Mouse (Mus musculus) thymus, adult 18-20 months (tissue): Measurements from ENCODE around the gene Myef2.
A peak's percentile ranks its signal among the peaks of the same experiment; 100 is the strongest.
"Not testable (repeated sequence)": the region's sequence is repeated elsewhere in the genome, so short reads cannot be mapped to it uniquely, and the experiment has no call there.

Source experiments
- DNase-seq, 2 experiments: peaks; one replicate each; pipeline ENCODE4 v3.0.0; 2022; ENCODE audit warnings: mixed read lengths in 2 of 2

The Myef2 gene

DNA sequence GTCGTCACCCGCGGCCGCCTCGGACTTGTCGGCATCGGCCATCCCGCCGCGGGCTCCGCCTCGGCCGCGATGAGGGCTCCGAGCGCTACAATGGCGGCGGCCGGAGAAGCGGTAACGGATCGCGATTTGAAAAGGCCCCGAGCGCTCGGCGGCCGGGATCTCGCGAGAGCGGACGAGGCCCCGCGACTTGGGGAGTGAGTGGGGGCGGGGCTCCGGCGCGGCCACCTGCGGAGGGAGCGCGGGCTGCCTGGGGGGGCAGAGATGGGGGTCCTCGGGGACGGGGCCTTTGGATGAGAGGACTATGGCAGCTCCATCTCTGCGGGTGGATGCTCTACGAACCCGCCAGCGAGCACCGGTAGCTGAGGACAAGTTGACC is at the start of gene Myef2:
TSS of gene Myef2 (minus strand) at position 185 of the 376 bp plus-strand sequence.
- DNase-seq = peak; percentile 63 to 68

DNA sequence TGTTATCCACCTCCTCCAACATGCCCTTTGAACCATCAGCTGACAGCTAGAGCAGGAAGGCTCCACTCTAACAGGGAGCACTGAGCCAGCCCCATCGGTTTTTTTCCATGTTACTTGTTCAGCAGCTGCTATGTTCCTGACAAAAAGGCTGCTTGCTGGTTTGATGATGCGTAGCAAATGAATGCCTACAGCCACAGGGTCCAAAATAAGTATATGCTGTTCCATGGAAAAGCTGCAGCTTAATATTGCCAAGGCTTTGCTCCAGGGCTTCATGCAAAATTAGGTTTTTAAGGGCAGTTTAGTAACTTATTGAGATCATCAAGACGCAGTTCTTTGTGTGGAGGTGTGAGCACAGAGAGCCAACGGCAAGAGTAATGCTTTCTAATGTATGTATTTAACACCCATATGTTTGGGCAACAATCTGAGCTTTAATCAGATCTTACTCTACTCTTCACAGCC is 38.6 kb upstream of the Myef2 start:
- DNase-seq = no peak

- no peak for DNase-seq
Observed at GRCm38 (mm10) chr2:125155504-125155903, 32.0 kb upstream of the Myef2 start.

- DNase-seq = no peak
Observed at GRCm38 (mm10) chr2:125154294-125154693, 30.8 kb upstream of the Myef2 start.

DNA sequence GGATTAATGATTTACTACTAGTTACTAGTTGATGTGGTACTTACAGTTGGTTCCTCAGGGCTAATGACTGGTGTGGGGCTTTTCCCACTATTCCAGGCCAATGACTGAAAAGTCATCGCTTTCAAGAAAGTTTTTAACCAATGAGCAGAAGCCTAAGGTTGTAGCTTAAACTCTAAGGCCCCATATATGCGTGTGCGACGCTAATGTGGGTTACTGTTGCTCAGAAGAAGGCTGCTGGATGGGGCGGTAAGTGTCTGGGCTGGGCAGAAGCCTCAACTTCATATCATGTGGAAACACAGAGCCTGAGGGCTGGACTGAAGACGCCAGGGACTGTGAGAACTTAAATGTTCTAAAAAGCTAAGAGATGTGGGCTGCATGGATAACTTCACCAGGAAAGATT is 28.9 kb upstream of the Myef2 start, which contains the start of gene Slc12a1:
TSS of gene Slc12a1 (plus strand) at position 118 of the 400 bp plus-strand sequence.
- DNase-seq = no peak

DNA sequence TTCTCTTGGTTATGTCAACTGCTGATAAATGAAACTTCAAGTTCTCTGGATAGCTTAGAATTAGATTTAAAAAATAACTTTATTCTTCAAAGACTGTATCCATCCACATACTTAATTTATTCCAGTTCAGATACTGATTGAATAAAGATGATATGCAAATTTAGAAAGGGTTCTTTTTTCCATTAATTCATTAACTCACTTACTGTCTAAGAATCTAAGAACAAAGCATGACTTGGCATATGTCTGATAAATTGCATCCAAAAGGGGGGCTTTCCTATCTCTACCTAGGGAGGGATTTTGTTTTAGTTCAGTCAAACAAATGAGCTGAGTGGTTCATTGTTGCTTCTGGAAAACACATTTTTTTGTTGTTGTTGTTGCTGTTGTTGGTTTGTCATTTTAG is 18.9 kb upstream of the Myef2 start:
- DNase-seq = no peak

GRCm38 (mm10) chr2:125136846-125137245 is 13.4 kb upstream of the Myef2 start:
- no peak for DNase-seq

DNA sequence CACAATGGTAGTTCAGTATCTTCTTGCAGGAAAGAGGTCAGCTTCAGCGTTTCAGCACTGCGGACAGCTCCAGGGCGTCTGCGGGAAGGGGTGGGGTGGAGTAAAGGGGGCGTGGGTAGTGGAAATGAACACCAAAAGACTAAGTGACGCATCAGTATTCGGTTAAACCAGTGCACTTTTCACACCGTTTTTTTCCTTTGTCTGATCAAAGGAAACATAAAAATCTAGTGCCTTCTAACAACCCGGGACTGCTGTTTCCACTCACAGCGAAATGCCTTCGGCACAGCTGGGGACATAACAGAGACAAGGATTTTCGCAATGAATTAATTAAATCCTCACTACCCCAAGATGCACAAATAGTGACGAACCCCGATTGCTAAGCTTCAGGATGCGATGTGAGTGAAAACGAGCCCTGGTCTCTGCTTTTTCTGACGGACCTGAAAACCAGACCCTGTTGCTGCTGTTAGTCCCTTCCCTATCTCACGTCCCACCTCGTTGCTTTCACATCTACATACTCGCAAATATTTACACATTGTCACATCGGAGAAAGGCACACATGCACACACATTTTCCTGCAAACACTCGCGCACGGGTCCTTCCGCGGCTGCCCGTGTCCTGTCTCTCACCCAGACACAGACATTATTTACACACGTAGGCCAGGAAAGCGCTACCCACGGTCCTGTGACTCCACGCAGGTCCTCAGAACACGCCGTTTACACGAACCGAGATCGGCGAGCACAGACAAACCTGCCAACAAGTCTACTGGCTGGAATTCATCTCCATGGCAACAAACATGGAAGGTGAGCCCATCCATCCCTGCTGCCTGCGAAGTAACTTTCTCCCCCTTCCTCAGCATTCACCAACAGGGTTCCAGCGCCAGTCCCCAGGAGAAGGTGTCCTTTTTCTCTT is 12.7 kb upstream of the Myef2 start, which contains the start of gene Ctxn2:
TSS of gene Ctxn2 (plus strand) at position 790 of the 909 bp plus-strand sequence.
- peak; percentile 53 to 54 for DNase-seq

DNA sequence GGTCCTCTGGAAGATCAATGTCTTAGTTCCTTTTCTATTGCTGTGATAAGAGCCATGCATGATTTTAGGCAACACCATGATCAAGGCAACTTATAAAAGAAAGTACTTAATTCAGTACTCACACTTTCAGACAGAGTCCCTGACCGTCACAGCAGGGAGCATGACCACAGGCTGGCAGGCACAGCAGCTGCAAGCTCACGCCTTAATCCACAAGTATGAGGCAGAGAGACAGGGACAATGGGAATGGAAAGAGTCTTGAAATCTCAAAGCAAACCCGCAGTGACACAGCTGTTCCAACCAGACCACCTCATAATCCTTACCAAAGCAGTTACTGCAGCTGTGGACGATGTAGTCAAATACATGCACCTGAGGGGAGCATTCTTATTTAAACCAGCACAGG is 10.7 kb upstream of the Myef2 start:
- no peak for DNase-seq

DNA sequence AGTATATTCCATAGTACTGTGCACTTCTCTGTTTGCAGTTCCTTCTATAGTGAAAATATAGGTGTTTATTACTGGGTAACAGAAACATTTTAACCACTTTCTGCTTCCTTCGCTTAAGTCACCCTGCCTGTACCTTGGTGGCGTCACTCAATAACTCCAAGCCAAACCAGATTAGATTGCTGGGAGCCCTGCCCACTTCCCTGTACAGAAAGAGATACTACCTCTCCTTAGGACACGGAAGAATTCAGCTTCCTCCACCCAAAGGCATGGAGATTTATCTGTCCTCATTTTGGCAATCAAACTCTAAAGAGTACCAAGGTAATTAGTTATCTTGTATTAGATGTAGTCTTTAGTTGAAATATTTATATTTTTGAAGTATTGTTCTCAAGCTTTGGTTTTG is 3.3 kb upstream of the Myef2 start:
- DNase-seq = no peak

DNA sequence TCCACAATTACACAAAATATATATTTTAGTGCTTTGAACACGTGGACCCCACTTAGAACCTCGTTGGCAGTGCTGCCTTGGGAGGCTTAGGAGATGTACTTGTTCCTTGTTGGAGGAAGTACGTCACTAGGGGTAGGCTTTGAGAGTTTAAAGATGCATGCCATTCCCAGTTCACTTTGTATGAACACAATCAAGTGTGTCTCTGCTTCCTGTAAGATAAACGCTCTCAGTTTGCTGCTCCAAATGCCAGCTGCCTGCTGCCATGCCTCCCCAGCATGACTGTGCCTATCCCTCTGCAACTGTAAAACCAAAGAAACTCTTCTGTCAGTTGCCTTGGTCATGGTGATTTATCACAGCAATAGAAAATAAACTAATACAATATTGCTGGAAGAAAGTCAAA is 2.4 kb upstream of the Myef2 start:
- no peak for DNase-seq

DNA sequence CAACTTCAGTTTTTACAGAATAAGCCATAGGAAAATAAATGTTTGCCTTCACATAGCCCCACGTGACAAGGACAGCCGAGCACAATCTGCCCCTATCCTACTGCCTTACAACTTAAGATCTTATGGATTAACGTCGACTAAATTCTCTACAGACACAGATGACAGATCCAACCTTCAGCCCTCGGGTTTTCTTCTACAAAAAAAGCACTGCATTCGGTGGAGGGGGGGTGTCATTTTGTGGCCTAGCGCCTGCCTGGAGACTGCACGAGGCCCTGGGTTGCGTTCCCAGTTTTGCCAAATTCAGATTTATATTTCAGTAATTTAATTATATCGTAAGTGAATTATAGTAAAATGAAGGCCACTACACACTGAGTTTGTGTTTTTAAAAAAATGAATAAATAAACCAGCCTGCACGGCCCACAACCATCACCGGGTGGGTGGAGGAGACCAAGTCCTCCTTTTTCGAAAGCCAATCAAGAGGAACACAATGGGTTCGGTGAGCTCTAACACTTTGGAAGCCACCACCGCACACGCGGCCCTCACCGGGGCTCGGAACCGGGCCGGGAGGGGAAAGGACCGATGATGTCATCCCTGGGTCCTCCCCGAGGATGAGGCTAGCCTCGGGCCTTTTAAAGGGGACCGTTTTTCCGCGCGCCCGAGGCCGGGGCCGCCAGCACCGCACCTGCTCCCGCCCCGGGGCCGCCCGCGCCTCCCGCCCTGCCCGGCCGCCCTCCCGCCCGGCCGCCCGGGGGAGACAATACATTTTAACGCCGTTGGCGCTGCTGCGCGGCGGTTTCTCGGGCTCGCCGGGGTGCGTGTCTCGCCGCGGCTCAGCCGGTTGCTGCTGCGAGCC is 611 bp downstream of the Myef2 start:
- DNase-seq = peak; percentile 25 to 33

DNA sequence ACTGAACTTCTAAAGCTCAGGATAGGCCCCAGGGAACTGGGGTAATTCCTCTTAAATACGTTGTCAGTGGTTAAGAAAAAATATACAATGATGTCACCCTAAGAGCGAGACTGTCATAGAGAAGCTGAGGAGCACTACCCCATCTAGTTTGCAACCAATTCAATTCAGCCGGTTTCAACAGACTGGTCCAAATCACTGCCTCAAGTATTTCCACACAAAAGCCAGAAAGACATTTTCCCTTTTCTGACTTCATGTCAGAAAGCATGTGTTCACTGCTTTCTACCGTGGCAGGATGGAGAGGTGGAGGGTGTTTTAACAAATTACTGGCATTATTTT is 1.2 kb downstream of the Myef2 start:
- no peak for DNase-seq

GRCm38 (mm10) chr2:125119381-125120110 is 3.9 kb downstream of the Myef2 start:
- DNase-seq = no peak

DNA sequence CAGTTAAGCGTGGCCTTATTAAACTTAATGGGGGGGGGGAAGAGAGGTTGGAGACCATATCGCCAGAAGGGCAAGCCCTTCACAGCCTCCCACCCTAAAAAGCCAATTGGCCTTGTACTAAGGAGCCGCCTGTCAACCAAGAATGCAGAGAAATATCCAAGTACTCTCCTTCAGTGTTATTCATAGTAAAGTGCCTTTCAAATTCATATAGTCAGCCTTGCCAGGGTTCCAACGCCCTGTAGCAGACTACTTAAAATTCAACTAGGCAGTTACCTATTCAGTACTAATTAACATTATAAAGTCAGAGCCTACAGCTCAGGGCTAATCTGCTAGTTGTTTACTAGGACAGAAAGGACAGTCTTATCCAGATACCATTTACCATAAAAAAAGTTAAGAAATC is 16.9 kb downstream of the Myef2 start:
- DNase-seq = not testable (repeated sequence)

DNA sequence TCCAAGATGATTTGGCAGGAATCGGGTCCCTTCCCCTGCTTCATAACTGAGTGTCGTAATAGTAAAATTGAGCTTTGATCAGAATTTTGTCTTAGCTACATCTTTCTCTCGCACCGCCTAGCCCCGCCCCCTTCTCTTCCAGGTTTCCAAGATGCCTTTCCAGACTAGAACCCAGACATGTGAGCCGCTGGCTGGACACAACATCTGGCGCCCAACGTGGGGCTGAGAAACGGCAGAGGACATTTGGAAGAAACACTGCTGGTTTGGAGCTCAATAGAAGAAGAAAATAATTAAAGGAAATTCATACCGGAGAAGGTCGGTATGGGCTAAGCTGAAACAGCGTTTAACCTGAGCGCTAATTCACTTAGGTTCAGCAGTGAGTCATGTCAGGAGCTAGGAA is 19.0 kb downstream of the Myef2 start:
- not testable (repeated sequence) for DNase-seq

- not testable (repeated sequence) for DNase-seq
Observed at GRCm38 (mm10) chr2:125092123-125092522, 31.3 kb downstream of the Myef2 start.

GRCm38 (mm10) chr2:125088757-125089156 is 34.7 kb downstream of the Myef2 start:
- no peak for DNase-seq

DNA sequence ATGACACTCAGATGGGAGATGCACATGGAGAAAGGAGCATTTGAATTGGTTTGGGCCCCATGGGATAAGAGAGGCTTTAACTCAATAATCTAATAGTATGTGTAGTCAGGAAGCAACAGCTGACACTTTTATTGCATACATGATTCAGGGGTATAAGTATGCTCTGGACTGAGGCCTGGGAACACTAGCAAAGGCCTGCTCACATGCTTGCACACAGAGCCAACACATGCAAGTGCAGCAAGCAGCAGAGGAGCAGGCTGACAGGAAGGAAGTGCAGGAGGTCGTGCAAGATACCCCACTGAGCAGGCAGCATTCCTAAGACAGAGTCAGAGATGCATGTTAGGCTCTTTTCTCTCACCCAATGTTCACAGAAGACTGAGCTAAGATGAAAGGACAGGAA is 39.6 kb downstream of the Myef2 start:
- DNase-seq = no peak

- no peak for DNase-seq
Observed at GRCm38 (mm10) chr2:125073056-125073780, 50.2 kb downstream of the Myef2 start.

- DNase-seq = no peak
Observed at GRCm38 (mm10) chr2:125068696-125069095, 54.8 kb downstream of the Myef2 start.

- DNase-seq = no peak
Observed at GRCm38 (mm10) chr2:125067894-125068293, 55.6 kb downstream of the Myef2 start, which contains the start of gene Slc24a5. Gene Slc24a5 (plus strand): TSS chr2:125068124.
